Mouse (Mus musculus) hindbrain, embryonic 10.5 days (tissue): ENCODE data around the gene Fhdc1. TPM values are rescaled to one million over a fixed set of nuclear protein-coding genes. Genes with fewer than 3 reads are reported as not detected.

ENCODE experiments used
- DNase-seq: peaks from one replicate; pipeline ENCODE4 v3.0.0-alpha.2; 2017; ENCODE audit warnings: low spot score
- H3K27ac ChIP-seq: fragments of 300-500 bp; sonication (generic); 2 replicates; pipeline ENCODE4 v1.5.1; 2016; ENCODE audit warnings: mild to moderate bottlenecking, moderate library complexity
- H3K27me3 ChIP-seq: fragments of 300-500 bp; sonication (generic); 2 replicates; pipeline ENCODE4 v1.6.1; 2016; ENCODE audit warnings: mild to moderate bottlenecking; ENCODE audit not compliant: poor library complexity, insufficient read depth, severe bottlenecking
- H3K36me3 ChIP-seq: fragments of 300-500 bp; sonication (generic); 2 replicates; pipeline ENCODE4 v1.6.1; 2016; ENCODE audit warnings: mild to moderate bottlenecking, moderate library complexity
- H3K4me1 ChIP-seq: fragments of 300-500 bp; sonication (generic); replicated peaks from 2 replicates; pipeline ENCODE4 v1.6.1; 2016; ENCODE audit warnings: mild to moderate bottlenecking
- H3K4me3 ChIP-seq: fragments of 300-500 bp; sonication (generic); 2 replicates; pipeline ENCODE4 v1.5.1; 2016; ENCODE audit warnings: mild to moderate bottlenecking, moderate library complexity
- H3K9me3 ChIP-seq: fragments of 300-500 bp; sonication (generic); 2 replicates; pipeline ENCODE4 v1.6.1; 2016; ENCODE audit warnings: mild to moderate bottlenecking, moderate library complexity
- WGBS: fragments of 180-500 bp; shearing (Covaris S2); methylation state at CpG from one replicate; pipeline ENCODE4 v1.1.7; 2016; 5-methylcytosine and 5-hydroxymethylcytosine counted together
- polyA plus RNA-seq: library from polyadenylated mRNA; unstranded; fragments of >200 nt; fragmentation: Nextera tagmentation; extraction: Ambion mirVana; gene quantifications from 2 replicates; pipeline ENCODE4 v1.2.1, GENCODE M21; 2016

The Fhdc1 gene
- polyA plus RNA-seq, 1 experiment from 2014 or later: 3.8 TPM

DNA sequence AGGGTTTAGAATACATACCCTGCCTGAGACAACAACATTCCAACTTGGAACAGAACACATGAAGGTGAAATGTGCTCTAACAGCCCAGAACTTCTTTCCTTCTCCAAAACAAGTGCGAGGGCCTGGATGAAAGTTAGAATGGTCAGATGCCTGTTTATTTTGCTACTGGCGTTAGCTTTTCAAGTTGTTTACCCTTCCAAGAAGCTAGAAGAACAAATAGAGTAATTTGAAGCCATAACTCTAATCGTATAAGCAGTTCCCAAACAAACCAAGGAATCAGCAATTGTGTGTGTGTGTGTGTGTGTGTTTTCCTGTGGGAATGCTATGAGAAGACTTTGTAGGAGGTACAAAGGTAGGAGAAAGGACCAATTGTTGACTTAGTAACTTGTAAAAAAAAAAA lies 4.7 kb upstream of the Fhdc1 start:
- Histone ChIP-seq H3K4me3 (no peak overlapping the region), H3K27me3 (peaks cover 32% of the 10 kb centered on the region), H3K27ac (no peak overlapping the region), H3K4me1 (peaks cover 48% of the 10 kb centered on the region), H3K36me3 (no peaks in the 10 kb centered on the region), H3K9me3 (no peaks in the 10 kb centered on the region)
- WGBS: 71% methylated on average over 3 of the region's 3 CpGs
- no peak for DNase-seq

- WGBS: 71% methylated on average over 4 of the region's 4 CpGs
- peaks cover 38% of the 10 kb centered on the region for H3K27me3 ChIP-seq
- no peak overlapping the region for H3K4me3 ChIP-seq
- no peaks in the 10 kb centered on the region for H3K9me3 ChIP-seq
- no peak overlapping the region for H3K27ac ChIP-seq
- no peaks in the 10 kb centered on the region for H3K36me3 ChIP-seq
- H3K4me1 ChIP-seq: peaks cover 48% of the 10 kb centered on the region
- DNase-seq: no peak
These were observed 4.1 kb upstream of the Fhdc1 start for GRCm38 (mm10) chr3:84484333-84484732.

GRCm38 (mm10) chr3:84482121-84482520 lies 1.9 kb upstream of the Fhdc1 start:
- H3K27ac ChIP-seq: no peak overlapping the region
- H3K4me3 ChIP-seq: no peak overlapping the region
- no peaks in the 10 kb centered on the region for H3K9me3 ChIP-seq
- H3K4me1 ChIP-seq: peaks cover 43% of the 10 kb centered on the region
- H3K27me3 ChIP-seq: peaks cover 60% of the 10 kb centered on the region
- no peak for DNase-seq
- no peaks in the 10 kb centered on the region for H3K36me3 ChIP-seq
- 65% methylated on average over 6 of the region's 6 CpGs for WGBS

GRCm38 (mm10) chr3:84481104-84481503 lies 875 bp upstream of the Fhdc1 start:
- Histone ChIP-seq H3K36me3 (no peaks in the 10 kb centered on the region), H3K4me1 (peaks cover 42% of the 10 kb centered on the region), H3K27me3 (peaks cover 70% of the 10 kb centered on the region), H3K4me3 (peak overlapping the region; percentile 77), H3K9me3 (no peaks in the 10 kb centered on the region), H3K27ac (no peak overlapping the region)
- DNase-seq: peak; percentile 50
- 2% methylated on average over 11 of the region's 11 CpGs for WGBS

DNA sequence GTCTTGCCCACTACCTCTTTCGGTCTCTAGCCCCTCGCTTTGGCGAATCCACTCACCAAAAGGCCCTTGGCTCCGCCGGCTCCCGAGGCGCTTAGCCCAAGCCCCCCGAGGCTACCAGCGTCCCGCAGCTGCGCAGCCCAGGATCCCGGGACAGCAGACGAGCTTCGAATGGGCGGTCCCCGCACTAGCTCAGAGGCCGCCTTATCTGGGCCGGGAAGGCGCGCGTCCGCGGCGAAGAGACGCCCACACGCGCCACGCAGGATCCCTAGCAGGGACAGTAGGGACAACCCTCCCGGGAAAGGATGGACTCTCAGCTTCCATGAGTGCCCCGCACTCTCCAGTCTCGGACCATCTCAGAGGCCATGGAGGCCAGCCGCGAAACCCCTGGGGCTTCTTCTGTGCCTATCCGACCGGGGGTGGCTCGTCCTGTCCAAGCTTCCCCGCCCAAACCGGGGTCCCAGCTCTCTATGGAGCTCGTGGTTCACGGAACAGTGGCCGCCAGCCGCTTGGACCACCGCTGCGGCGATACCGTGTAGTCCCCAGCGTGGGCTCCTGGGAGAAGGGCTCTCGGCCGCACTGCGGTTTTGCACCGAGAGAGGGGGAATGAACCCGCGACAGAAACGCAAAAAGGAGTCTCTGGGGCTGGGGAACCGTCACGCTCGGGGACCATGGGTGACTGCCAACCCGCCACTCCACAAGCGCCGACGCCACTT lies 780 bp downstream of the Fhdc1 start:
- Histone ChIP-seq H3K4me1 (peaks cover 42% of the 10 kb centered on the region), H3K36me3 (no peaks in the 10 kb centered on the region), H3K27me3 (peaks cover 79% of the 10 kb centered on the region), H3K4me3 (peak overlapping the region; percentile 77), H3K27ac (peak overlapping the region; percentile 84), H3K9me3 (no peaks in the 10 kb centered on the region)
- DNase-seq: peak; percentile 64
- under 1% methylated on average over 61 of the region's 61 CpGs for WGBS

GRCm38 (mm10) chr3:84478896-84479292 lies 1.3 kb downstream of the Fhdc1 start:
- peak overlapping the region; percentile 77 for H3K4me3 ChIP-seq
- H3K9me3 ChIP-seq: no peaks in the 10 kb centered on the region
- DNase-seq: no peak
- peaks cover 42% of the 10 kb centered on the region for H3K4me1 ChIP-seq
- peak overlapping the region; percentile 84 for H3K27ac ChIP-seq
- no peaks in the 10 kb centered on the region for H3K36me3 ChIP-seq
- 3% methylated on average over 12 of the region's 12 CpGs for WGBS
- H3K27me3 ChIP-seq: peaks cover 83% of the 10 kb centered on the region

GRCm38 (mm10) chr3:84478195-84478594 lies 2.0 kb downstream of the Fhdc1 start:
- peak overlapping the region; percentile 77; the same call in 1 of the 2 replicates for H3K4me3 ChIP-seq
- H3K27me3 ChIP-seq: peaks cover 85% of the 10 kb centered on the region
- no peak for DNase-seq
- no peaks in the 10 kb centered on the region for H3K36me3 ChIP-seq
- WGBS: 4% methylated on average over 7 of the region's 7 CpGs
- peaks cover 42% of the 10 kb centered on the region for H3K4me1 ChIP-seq
- H3K9me3 ChIP-seq: no peaks in the 10 kb centered on the region
- H3K27ac ChIP-seq: no peak overlapping the region

DNA sequence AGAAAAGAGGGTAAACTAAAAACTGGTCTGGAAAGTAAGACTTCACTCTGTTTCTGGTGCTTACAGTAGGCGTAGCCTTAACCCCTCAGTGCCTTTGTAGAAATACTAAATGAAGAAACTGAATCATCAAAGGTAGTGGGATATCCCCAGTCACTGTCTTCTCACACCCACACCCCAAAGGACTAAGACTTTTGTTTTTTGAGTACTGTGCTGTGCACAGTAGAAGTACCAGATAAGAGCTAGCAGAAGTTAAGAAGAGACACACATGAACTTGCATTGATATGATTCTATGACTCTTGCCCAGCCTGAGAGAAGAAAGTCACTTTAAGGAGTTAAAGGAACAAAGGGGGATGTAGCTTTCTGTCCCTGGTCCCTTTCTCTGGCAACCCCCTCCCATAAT lies 2.7 kb downstream of the Fhdc1 start:
- WGBS: 86% methylated on average over 1 of the region's 1 CpGs
- DNase-seq: no peak
- no peaks in the 10 kb centered on the region for H3K36me3 ChIP-seq
- no peak overlapping the region for H3K4me3 ChIP-seq
- H3K27me3 ChIP-seq: peaks cover 78% of the 10 kb centered on the region
- peaks cover 42% of the 10 kb centered on the region for H3K4me1 ChIP-seq
- no peak overlapping the region for H3K27ac ChIP-seq
- no peaks in the 10 kb centered on the region for H3K9me3 ChIP-seq

GRCm38 (mm10) chr3:84474981-84475775 lies 5.1 kb downstream of the Fhdc1 start:
- Histone ChIP-seq H3K27me3 (peaks cover 56% of the 10 kb centered on the region), H3K36me3 (no peaks in the 10 kb centered on the region), H3K4me3 (no peak overlapping the region), H3K27ac (no peak overlapping the region), H3K4me1 (peaks cover 25% of the 10 kb centered on the region), H3K9me3 (no peaks in the 10 kb centered on the region)
- no peak for DNase-seq
- WGBS: 87% methylated on average over 12 of the region's 12 CpGs

DNA sequence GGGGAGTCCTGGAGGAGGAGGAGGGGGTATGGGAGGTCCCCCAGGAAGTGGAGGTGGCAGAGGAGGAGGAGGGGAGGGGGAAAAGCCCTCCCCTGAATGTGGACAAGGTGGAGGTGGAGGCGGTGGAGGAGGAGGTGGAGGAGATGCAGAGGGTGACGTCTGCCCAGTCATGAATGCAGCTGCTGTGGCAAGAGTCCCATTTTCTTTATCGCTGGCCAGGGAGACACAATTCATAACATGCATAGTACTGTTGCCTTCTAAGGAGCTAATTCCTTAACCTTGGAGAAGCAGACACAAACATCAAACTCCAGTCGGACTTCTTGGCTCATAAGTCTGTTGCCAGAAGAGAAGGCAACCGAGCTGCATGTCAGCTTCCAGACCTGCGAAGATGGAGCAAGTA lies 5.8 kb downstream of the Fhdc1 start:
- 90% methylated on average over 6 of the region's 6 CpGs for WGBS
- no peak for DNase-seq
- H3K27me3 ChIP-seq: peaks cover 48% of the 10 kb centered on the region
- H3K4me1 ChIP-seq: peaks cover 17% of the 10 kb centered on the region
- H3K4me3 ChIP-seq: no peak overlapping the region
- no peak overlapping the region for H3K27ac ChIP-seq
- no peaks in the 10 kb centered on the region for H3K36me3 ChIP-seq
- no peaks in the 10 kb centered on the region for H3K9me3 ChIP-seq

GRCm38 (mm10) chr3:84472955-84473354 lies 7.3 kb downstream of the Fhdc1 start:
- H3K4me3 ChIP-seq: no peak overlapping the region
- DNase-seq: no peak
- H3K4me1 ChIP-seq: peaks cover 7% of the 10 kb centered on the region
- WGBS: 81% methylated on average over 5 of the region's 5 CpGs
- H3K27ac ChIP-seq: no peak overlapping the region
- peaks cover 34% of the 10 kb centered on the region for H3K27me3 ChIP-seq
- no peaks in the 10 kb centered on the region for H3K36me3 ChIP-seq
- no peaks in the 10 kb centered on the region for H3K9me3 ChIP-seq

DNA sequence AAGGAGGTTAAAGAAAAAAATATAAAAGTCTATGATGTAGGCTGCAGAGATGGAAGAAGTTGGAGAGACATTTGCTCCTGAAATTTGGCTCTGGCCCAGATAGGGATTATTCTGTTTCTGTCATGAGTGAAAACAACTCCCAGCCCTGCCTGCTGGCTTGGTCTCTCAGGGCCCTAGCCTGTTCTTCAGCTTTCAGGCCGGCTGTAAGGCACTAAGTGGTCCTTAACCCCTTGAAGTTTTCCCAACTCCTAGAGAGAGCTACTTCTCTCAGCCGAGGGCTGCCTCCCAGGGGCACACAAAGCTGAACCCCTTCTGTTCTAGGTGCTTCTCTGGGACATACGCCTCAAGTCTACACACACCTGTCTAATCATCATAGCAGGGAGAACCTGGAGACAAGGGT lies 7.7 kb downstream of the Fhdc1 start:
- Histone ChIP-seq H3K36me3 (no peaks in the 10 kb centered on the region), H3K27me3 (peaks cover 30% of the 10 kb centered on the region), H3K27ac (no peak overlapping the region), H3K4me3 (no peak overlapping the region), H3K4me1 (peaks cover 8% of the 10 kb centered on the region), H3K9me3 (no peaks in the 10 kb centered on the region)
- WGBS: 58% methylated on average over 3 of the region's 3 CpGs
- no peak for DNase-seq

- 92% methylated on average over 4 of the region's 4 CpGs for WGBS
- Histone ChIP-seq H3K36me3 (no peaks in the 10 kb centered on the region), H3K4me1 (peaks cover 10% of the 10 kb centered on the region), H3K9me3 (no peaks in the 10 kb centered on the region), H3K4me3 (no peak overlapping the region), H3K27me3 (peaks cover 16% of the 10 kb centered on the region), H3K27ac (0 out of 2 replicates have a peak overlapping the region, but pooled peaks have one; percentile 23)
- no peak for DNase-seq
These were observed 9.1 kb downstream of the Fhdc1 start for GRCm38 (mm10) chr3:84471146-84471545.
